Mouse (Mus musculus) adrenal gland, postnatal 14 days (tissue): ENCODE results near the gene Ctbp1. TPM values are rescaled to one million over a fixed set of nuclear protein-coding genes. Genes with fewer than 3 reads are reported as not detected.
A peak's percentile ranks its signal among the peaks of the same experiment; 100 is the strongest.

Experiments
- DNase-seq: peaks from one replicate; pipeline ENCODE4 v3.0.0; 2021; ENCODE audit warnings: mixed read lengths
- long read RNA-seq, 2 experiments: library from polyadenylated mRNA; stranded (forward); transcript quantifications; one replicate each; pipeline ENCODE4 v2.0.0; 2021
- total RNA-seq: library from RNA; stranded (reverse); gene quantifications from 2 replicates; pipeline ENCODE4 v1.2.3, GENCODE M21; 2021

Gene Ctbp1
- total RNA-seq, result 188 and 195 TPM in 2 replicates
- long read RNA-seq, experiment 1, transcript Ctbp1-201 (9 exons, 2,279 nt), result major isoform, 82 of 547 reads
- long read RNA-seq, experiment 1, transcript Ctbp1-211 (10 exons, 2,436 nt), result minor isoform, 50 of 547 reads
- long read RNA-seq, experiment 1, partial matches to known transcripts, result 16 of 547 reads
- long read RNA-seq, experiment 1, other reads (novel, unspliced or antisense), result 392 of 547 reads
- long read RNA-seq, experiment 2, transcript Ctbp1-211 (10 exons, 2,436 nt), result major isoform, 45 of 364 reads
- long read RNA-seq, experiment 2, transcript Ctbp1-201 (9 exons, 2,279 nt), result minor isoform, 44 of 364 reads
- long read RNA-seq, experiment 2, partial matches to known transcripts, result 10 of 364 reads
- long read RNA-seq, experiment 2, other reads (novel, unspliced or antisense), result 260 of 364 reads

DNA sequence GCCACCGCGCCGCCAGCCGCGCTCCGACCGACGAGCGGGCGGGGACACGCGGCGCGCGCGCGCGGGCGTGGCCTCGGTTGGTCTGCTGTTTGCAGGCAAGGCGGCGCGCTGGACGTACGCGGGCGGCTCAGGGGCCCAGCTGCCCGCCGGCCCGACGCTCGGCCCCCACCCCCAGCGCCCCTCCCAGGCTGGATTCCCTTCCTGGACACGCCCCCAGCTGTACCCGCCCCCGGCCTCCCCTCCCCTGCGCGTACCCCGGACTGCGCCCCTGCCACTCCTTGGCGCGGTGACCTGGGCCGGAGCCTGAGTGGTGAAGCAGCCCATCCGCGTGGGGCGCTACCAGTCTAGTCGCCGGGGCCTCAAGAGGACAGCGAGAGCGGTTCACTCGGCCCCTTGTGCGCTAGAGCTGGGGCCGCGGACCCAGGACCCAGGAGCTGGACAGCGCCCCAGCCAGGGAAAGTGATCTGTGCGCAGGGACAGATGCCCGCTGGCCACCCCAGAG is at the start of gene Ctbp1:
Gene Ctbp1, minus strand, starts transcription at position 42 of the 502 bp plus-strand sequence.
- peak; percentile 95 for DNase-seq

DNA sequence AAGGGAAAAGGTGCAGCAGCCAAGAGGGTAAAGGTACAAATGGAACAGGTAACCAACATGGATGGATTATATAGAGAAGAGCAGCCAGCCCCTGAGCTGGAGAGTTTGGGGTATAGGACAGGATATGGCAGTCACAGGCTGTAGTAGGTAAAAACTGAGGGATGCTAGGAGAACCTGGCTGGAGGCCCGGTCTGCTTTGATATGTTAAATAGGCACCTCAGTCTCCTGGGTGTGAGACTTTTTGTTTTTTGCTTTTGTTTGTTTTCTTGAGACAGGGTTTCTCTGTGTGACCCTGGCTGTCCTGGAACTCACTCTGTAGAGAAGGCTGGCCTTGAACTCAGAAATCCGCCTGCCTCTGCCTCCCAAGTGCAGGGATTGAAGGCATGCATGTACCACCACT is 49.7 kb upstream of the Ctbp1 start:
- DNase-seq, result no peak

DNA sequence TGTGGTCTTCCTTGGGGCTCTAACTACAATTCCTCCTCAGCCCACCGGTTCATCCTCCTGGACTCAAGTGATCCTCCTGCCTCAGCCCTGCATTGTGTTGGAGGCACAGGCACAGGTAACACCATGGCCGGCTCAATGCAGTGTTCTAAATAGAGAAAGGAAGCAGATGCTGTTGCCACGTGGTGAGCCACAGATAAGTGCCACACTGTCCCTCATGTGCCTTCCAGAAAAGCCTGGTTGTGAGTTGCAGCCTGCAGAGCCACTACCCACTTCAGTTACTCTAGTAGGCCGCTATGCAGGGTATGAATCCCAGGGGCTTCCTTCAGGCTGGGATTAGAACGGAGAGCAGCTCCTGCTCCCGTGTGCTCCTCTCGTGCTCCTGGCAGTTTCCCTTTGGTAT is 37.4 kb upstream of the Ctbp1 start:
- no peak for DNase-seq

DNA sequence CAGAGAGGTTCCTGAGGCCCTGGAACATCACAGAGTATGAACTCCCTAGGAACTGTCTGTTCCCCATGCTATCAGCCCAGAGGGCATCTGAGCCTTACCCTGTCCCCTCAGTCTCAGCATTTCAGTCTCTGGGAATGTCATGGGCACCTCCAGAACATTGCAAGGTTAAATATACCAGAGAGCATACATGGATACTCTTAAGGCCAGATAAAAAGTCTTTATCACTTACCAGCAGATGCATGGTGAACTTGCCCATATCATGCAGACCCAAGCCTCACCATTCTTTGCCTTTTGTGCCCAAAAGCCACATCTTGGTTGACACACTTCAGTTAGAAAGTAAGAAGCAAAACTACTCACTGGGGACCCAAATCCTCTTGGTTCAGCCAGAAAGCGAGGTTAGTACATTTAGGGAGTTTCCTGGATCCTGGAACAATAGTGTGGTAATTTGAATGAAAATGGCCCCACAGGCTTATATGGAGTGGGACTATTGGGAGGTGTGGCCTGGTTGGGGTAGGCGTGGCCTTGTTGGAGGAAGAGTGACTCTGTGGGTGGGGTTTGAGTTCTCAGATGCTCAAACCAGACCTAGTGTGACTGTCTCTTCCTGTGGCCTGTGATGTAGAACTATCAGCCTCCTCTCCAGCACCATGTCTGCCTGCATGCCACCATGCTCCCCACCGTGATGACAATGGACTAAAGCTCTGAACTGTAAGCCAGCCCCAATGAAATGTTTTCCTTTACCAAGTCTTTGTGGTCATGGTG is 36.1 kb upstream of the Ctbp1 start:
- DNase-seq, result no peak

DNA sequence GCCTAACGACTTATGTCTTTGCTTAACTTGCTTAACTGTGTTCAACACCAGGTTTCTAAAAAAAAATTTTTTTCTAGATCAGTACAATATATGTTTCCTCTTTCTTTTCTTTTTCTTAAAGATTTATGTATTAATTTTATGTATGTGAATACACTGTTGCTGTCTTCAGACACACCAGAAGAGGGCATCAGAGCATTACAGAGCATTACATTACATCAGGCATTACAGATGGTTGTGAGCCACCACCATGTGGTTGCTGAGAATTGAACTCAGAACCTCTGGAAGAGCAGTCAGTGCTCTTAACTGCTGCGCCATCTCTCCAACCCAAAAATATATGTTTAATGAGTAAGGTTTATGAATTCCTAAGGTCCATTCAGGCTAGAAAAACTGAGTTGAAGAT is 27.0 kb upstream of the Ctbp1 start:
- no peak for DNase-seq

DNA sequence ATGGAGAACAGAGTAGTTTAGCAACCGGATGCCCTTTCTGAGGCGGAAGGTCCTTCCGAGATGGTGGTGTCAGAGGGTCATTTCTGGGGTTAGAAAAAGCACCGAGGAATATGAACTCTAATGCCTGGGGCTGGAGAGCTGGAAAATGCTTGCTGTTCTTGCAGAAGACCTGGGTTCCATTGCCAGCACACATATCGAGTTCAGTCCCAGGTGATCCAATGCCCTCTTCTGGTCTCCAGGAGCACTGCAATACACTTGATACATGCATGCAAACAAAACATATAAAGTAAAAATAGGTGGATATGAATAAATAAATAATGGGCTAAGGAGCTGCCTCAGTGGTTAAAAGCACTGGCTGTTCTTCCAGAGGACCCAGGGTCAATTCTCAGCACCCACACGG is 22.4 kb upstream of the Ctbp1 start:
- peak; percentile 12 for DNase-seq

DNA sequence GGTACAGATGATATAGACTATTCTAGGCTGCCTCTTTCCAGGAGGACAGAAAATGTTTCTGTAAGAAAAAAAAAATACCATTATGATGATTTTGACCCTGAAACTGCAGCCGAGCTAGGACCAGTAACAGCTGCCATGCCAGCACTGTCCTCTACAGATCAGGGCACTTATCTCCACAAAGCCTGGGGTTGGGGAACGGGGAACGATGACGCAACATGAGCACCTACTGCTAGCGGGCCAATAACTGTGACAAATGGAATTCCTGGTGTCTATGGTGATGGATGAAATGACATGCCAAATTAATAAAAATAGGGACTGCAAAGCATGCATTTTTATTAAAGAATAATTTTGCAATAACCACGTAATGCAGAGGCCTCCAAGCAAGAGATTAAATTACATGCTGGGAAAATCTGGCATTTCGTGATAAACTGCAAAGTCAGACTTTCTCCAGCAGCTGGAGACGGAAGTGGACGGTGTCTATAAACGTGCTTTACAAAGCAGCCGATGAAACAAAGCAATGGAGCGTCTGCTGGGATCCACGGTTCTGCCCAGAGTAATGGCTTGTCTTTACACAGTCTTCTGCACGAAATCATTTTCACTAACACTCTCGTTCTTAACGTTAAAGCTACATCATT is 19.1 kb upstream of the Ctbp1 start:
- DNase-seq, result no peak

DNA sequence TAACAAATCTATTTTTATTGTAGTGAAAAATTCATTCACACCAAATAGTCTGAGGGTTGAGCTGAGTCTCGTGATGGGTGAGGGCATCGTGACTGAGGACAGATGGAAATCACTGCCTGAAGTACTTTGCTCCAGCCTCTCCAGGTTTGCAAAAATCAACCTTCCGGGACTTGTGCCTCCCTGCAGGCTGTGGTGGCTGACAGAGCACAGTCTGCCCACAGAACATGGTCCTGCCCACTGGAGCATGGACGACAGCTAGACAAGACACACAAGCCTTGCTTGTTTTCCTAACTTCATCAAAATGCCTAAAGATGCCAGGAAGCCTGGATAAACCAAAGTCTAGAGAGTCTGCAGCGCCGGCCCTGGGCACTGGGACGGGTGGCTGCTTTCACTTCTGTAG is 9.2 kb upstream of the Ctbp1 start:
- DNase-seq, result no peak

DNA sequence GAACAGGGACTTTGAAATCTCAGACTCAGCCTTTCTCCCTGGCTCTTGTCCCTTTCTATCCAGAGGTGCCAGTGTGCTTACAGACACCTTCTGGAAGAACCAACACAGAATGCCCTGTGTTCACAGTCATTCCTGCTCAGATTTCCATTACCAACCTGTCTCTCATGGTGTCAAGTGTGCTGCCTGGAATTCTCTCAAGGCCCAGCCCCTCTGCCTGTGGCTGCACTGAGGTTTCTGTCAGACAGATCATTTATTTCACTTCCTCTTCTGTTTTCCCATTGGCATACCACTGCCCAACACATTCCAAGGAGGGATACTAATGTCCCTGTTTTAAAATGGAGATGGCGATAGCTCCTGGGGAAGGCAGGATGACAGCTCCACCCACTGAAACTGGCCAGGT is 6.6 kb upstream of the Ctbp1 start:
- no peak for DNase-seq

DNA sequence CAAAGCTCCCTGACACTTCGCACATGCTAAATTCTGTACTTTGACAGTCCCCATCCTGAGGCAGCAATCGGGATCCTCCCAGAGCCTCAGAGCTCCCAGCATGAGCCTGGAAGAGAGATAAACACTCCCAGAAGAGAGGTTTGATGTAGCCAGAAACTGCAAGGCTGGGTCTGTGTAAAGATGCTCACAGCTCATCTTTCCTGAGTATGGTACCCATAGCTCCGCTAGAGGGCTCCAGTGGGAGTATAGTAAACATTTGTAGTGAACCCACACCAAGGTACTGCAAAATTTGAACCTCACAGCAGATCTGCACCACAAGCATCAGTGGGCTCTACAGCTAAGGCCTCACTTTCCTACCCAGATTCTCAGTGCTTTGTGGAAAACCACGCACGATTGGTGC is 4.2 kb upstream of the Ctbp1 start:
- DNase-seq, result peak; percentile 18

DNA sequence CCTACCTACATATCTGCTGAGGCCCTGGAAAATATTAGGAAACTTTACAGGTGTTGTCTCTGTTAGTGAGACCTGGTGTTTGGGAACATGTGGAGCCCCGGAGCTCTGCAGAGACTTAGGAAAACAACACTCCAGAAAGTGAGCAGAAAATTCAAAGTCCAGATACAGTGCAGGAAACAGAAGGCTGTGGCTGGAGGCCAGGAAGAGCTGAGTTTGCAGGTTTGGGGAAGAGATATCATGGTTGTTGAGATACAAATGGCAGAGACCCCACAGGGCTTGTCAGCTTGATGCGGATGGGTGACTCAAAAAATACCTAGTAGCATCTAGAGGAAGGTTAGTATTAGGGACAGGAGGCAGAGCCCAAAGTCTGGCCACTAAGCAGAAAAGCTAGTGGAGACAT is 2.5 kb upstream of the Ctbp1 start:
- DNase-seq, result no peak

DNA sequence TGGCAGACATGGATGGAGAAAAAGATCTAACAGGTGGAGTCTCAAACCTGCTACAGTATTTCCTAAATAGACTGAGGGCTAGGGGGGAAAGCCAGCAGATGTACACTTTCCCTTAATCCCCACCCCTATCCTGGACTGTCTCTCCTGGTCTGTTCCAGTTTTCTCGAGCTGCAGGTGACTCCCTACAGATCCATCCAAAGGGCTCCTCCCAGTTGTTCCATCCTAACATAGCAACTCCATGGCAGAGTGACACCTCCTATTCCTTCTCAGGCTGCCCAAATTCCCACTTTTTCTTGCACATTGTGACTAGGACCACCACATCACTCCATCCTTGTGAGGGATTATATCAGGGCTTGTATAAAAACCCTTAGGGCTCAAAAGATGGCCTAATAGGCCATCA is 960 bp upstream of the Ctbp1 start:
- DNase-seq, result no peak

DNA sequence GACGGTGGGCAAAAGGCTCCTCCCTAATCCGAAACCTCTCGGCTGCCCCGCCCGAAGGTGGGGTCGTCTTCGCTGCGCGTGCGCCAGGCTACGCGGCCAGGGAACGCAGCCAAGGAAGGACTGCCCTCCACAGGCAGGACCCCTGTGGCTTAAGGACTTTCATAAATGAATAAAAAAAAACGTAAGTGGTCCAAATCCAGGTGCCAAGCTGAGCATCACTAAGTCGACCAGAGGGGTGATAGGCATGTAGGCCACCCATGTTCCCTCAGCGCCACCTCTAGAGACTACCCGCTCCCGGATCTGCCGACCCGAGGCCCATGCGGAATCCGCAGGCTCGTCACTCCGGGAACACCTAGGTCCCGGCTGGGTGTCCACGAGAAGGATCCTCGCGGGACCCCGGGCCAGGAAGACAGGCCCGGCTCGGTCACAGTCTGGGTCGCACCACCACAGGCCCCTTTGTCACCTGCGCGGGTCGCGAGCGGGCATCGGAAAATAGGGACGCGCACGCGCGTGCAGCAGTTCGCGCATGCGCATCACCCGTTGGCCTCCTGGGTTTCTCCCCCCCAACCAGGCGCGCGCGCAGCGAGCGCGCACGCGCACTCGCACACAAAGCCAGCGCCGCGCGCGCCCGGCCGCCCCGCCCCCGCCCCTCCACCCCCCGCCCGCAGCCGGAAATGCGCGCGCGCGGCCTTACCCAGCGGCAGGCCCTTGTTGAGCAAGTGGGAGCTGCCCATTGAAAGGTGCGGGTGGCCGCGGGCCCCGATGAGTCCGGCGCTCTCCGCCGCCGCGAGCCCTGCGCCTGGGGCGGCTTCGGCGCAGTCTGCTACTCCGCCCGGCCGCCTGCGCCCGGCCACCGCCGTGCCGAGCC is 475 bp downstream of the Ctbp1 start:
- DNase-seq, result peak; percentile 95

DNA sequence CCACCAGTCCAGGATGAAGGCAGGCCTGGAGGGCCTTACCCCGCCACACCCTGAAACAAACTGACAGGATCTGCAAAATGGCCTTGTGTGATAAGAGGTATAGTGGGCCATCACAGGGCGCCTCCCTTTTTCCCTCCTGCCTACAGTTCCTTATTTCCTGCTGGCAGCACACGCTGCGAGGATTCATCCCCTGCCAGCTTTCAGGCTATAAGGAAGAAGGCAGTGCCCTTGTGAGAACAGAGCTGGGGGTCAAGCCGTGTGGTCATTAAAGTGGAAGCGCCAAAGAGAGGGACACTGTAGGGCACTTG is 1.1 kb downstream of the Ctbp1 start:
- DNase-seq, result no peak

DNA sequence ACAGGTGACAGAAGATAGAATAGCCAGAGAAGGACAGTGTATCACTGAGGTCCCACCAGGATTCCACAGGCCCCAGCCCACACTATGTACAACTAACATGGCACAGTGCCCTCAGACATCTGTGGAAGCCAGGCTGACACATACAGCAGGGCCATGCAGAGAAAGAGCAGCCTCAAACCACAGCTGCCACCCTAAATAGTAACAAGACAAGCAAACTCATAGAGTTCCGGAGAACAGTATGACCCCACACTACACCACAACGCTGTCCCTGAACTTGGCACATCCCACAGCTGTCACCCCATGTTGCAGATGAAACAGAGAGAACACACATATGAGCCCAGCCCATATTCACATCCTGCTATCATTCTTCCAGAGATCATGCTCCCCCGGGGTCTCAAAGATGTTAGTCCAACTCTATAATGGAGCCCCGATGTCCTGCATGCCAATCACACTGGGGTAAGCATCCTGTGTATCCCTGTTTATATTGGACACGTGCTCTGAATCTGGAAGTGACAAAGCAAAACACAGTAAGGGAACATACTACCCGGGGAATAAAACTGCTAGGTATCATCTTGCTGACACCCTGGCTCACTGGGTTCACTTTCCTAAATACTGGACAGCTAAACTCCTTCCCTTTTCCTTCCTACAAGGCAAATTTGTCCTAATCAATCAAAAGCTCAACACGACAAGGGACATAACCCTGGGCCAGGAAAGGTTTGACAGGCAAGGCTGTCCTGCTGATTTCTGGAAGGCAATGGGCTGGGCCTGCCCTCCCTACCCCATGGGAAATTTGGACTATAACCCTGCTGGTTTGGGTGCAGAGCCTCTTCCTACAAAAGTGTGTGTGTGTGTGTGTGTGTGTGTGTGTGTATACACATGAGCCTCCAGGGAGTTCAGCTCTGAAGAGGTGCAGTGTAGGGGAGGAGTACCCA is 1.7 kb downstream of the Ctbp1 start:
- DNase-seq, result no peak

DNA sequence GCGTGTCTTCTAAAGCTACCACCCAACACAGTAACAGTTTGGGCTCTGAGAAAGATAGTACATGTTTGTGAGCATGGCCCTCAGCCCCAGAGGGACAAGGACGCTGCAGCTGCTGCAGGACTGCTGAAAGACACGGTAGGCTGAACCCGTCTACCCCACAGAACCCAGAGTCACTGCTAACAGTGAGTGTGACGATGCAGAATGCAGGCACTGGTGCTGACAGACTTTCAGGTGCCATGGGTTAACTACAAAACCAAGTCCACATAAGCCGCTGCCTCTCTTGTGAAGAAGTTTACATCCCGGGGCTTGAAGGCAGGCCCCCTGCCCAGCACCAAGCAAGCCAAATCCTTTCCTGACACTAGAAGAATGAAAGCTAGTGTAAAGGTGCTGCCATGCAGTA is 2.6 kb downstream of the Ctbp1 start:
- no peak for DNase-seq

DNA sequence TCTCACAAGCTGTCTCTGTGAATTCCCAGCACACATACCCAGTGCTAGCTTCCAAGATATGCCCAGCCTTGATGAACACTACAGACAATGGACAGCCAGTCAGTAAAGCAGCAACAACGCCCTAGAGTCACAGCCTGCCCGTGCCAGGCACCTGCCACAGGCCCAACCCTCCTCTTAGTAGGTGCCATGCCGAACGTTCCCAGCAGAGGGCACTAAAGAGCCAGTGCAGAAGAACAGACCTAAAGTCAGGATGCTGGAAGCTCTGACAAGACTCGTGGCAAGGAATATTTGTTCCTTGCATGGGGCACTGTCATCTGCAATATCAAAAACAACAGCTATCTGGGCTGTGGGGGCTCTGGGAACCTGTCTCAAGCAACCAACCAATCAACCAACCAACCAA is 4.2 kb downstream of the Ctbp1 start:
- DNase-seq, result peak; percentile 91

DNA sequence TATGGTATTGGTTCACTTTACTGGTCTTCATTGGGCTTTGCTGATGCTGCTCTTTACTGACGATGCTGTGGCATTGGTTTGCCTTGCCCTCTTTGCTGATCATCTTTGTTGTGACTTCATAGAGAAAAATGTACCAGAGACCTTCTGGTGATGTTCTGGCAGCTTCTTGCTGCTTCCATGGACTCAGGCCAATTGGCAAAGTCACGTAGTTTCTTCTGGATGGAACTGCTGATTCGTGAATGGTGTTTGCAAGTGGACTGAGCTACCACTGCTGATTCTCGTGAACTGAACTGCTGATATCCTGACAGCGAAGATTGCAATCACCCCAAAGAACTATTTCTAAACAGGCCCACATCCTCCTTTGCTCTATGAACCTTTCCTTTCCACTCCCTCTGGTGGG is 20.4 kb downstream of the Ctbp1 start:
- DNase-seq, result no peak

DNA sequence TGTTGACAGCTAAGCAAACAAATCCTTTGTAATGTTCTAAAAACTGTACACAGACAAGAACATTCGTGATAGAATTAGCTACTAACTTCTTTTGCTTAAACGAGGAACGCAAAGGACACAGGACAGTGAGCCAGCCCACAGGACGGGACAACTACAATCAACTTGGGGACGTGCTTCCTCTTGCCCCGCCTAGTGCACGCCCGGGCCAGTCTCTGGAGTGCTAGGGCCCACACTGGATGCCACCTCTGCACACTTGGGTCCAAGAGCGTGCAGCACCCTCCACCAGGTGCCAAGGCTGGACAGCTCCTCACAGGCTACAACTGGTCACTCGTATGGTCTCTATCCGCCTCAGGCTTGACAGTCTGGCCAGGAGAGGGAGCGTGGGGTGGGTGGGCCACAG is 26.6 kb downstream of the Ctbp1 start:
- DNase-seq, result no peak

DNA sequence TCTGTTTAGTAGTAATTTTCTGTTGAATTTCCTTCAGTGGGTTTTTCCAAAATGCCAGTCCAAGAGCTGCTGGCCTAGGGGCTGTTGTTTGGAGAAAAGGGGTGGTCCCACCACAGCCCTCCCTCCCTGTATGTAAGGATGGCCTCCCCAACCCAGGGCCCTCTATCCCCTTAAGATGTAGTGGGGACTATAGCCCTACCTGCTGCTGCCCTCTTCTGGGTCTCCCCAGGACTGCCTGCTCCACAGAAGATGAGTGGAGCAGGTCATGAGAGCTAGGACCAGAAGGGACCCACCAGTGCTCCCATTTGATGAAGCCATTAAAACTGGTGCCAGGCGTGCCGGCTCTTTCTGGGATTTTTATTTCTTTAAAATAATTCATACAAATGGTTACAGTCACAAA is 27.4 kb downstream of the Ctbp1 start:
- DNase-seq, result peak; percentile 28

DNA sequence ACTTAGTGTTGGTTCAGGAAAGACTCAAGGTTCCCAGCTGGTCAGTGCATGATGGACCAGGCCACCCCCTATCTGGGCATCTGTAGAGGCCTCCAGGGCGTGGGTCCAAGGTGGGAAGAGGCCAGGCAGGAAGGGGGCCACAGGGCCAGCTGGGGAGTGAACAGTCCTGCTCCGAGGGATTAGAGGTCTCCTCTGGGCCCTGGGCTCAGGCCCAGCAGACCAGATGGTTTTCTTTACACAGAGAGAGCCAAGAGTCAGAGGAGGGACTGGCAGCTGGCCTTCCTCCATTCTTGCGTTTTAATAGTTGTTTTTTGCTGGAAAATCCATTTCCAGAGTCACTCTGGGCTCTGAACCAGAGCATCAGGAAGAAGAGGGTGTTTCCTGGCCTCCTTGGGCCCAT is 29.1 kb downstream of the Ctbp1 start:
- DNase-seq, result peak; percentile 34
